ENCODE assay signal across 11 mouse cellular contexts in genomic region chr11:119442199-119442598, GRCm38 (mm10). TPM values are rescaled to one million over a fixed set of nuclear protein-coding genes. Genes with fewer than 3 reads are reported as not detected.
DNase-seq lines count a peak whose midpoint lies in the region; ATAC-seq and TF ChIP-seq lines count a peak whose summit lies in the region.
"Had no signal": no experiment of that assay in that cellular context is flagged by ENCODE, and none has a peak within 500 bp of the region (broad histone marks: within the 10 kb centered on the region; RNA-seq: fewer than 3 reads in every experiment).

No protein-coding gene starts in this region.

- no peak overlapping the region for H3K4me3 ChIP-seq in liver, embryonic 14.5 days (ENCODE audit: insufficient read depth in 1 of 2, low read depth in 2 of 2, low read length in 2 of 2)
- no peak overlapping the region for H3K4me3 ChIP-seq in liver, embryonic 11.5 days (ENCODE audit: low read depth, low read length)
- H3K4me3 ChIP-seq in ES-Bruce4 (ENCODE audit: low read depth, low read length) = no peak overlapping the region
- no peak overlapping the region for H3K4me3 ChIP-seq in stomach, postnatal 0 days (ENCODE audit: low read depth, low read length)
- H3K4me3 ChIP-seq: lung, embryonic 15.5 days had no signal

- no peak overlapping the region for H3K9ac ChIP-seq in liver, embryonic 14.5 days (replicated peaks)
- H3K9ac ChIP-seq in liver, embryonic 11.5 days (ENCODE audit: low read depth, low read length) = no peak overlapping the region
- no peak overlapping the region for H3K9ac ChIP-seq in ES-Bruce4 (ENCODE audit: low read depth, poor library complexity, severe bottlenecking)
- H3K9ac ChIP-seq in stomach, postnatal 0 days (ENCODE audit: low read length) = no peak overlapping the region
- H3K9ac ChIP-seq: lung, embryonic 15.5 days had no signal

- no peak for TF ChIP-seq POLR2A in ES-Bruce4 (IDR thresholded peaks at IDR 0.05; ENCODE audit: insufficient read depth, low read length)

- no peaks in the 10 kb centered on the region for H3K9me3 ChIP-seq in liver, embryonic 14.5 days (ENCODE audit: control insufficient read depth, low read length)
- no peaks in the 10 kb centered on the region for H3K9me3 ChIP-seq in liver, embryonic 11.5 days (ENCODE audit: control insufficient read depth, low read length)
- no peaks in the 10 kb centered on the region for H3K9me3 ChIP-seq in ES-Bruce4 (replicated peaks; ENCODE audit: control insufficient read depth, insufficient read depth, low read length, poor library complexity, severe bottlenecking)
- no peaks in the 10 kb centered on the region for H3K9me3 ChIP-seq in stomach, postnatal 0 days (ENCODE audit: control insufficient read depth, low read length)
- H3K9me3 ChIP-seq: lung, embryonic 15.5 days had no signal

- peak; percentile 46 to 53 for DNase-seq in cerebellum, postnatal 10 days
- no peak for DNase-seq in cerebellum, postnatal 36 days
- no peak for DNase-seq in liver, embryonic 14.5 days (ENCODE audit: low read depth in 3 of 3, low spot score in 3 of 3)
- DNase-seq in liver, embryonic 11.5 days (ENCODE audit: low spot score) = no peak
- no peak for DNase-seq in stomach, postnatal 0 days (ENCODE audit: low spot score)
- no peak for DNase-seq in frontal cortex, postnatal 14 days (ENCODE audit: low spot score in 2 of 2)
- DNase-seq: gastrocnemius, postnatal 10 days had no signal

- WGBS in liver, embryonic 14.5 days (ENCODE audit: insufficient replicate concordance) = 79% methylated on average over 8 of the region's 8 CpGs
- 89% methylated on average over 8 of the region's 8 CpGs for WGBS in liver, embryonic 11.5 days
- 89% methylated on average over 8 of the region's 8 CpGs for WGBS in stomach, postnatal 0 days

- ATAC-seq in liver, embryonic 14.5 days (ENCODE audit: insufficient read depth) = no peak
- ATAC-seq in liver, embryonic 11.5 days (replicated peaks; ENCODE audit: low FRiP score) = no peak
- no peak for ATAC-seq in stomach, postnatal 0 days (ENCODE audit: low FRiP score, low TSS enrichment)
- ATAC-seq in frontal cortex, adult (ENCODE audit: low TSS enrichment) = no peak
- ATAC-seq: hindbrain, embryonic 16.5 days had no signal

- peaks cover 9% of the 10 kb centered on the region for H3K36me3 ChIP-seq in liver, embryonic 14.5 days (replicated peaks; ENCODE audit: control insufficient read depth, insufficient read depth, low read depth)
- peaks cover 7% of the 10 kb centered on the region; the same call in 1 of the 2 replicates for H3K36me3 ChIP-seq in liver, embryonic 11.5 days (ENCODE audit: control insufficient read depth, insufficient read depth, low read length)
- H3K36me3 ChIP-seq in ES-Bruce4 (ENCODE audit: control insufficient read depth, insufficient read depth, low read length, poor library complexity, severe bottlenecking) = no peaks in the 10 kb centered on the region
- peaks cover 40% of the 10 kb centered on the region for H3K36me3 ChIP-seq in stomach, postnatal 0 days (ENCODE audit: control insufficient read depth, insufficient read depth, low read length)

- TF ChIP-seq CTCF in liver, embryonic 14.5 days (IDR thresholded peaks at IDR 0.05; ENCODE audit: low read depth) = peak; percentile 61
- peak; percentile 1 for TF ChIP-seq CTCF in ES-Bruce4 (IDR thresholded peaks at IDR 0.05; ENCODE audit: low read depth, low read length)
- TF ChIP-seq CTCF in stomach, postnatal 0 days (IDR thresholded peaks at IDR 0.05; ENCODE audit: low read depth) = peak; percentile 53

- no peak for TF ChIP-seq EP300 in liver, embryonic 14.5 days (IDR thresholded peaks at IDR 0.05; ENCODE audit: low read depth)
- TF ChIP-seq EP300 in ES-Bruce4 (IDR thresholded peaks at IDR 0.05; ENCODE audit: insufficient read depth, low read depth, low read length) = no peak
- TF ChIP-seq EP300 in stomach, postnatal 0 days (optimal IDR thresholded peaks at IDR 0.05) = no peak

- no peaks in the 10 kb centered on the region for H3K27me3 ChIP-seq in liver, embryonic 14.5 days (ENCODE audit: control insufficient read depth, insufficient read depth, low read length)
- H3K27me3 ChIP-seq in liver, embryonic 11.5 days (replicated peaks; ENCODE audit: control insufficient read depth, insufficient read depth, low read length) = no peaks in the 10 kb centered on the region
- H3K27me3 ChIP-seq in ES-Bruce4 (ENCODE audit: control insufficient read depth, insufficient read depth, low read length, poor library complexity, severe bottlenecking) = no peaks in the 10 kb centered on the region
- H3K27me3 ChIP-seq in stomach, postnatal 0 days (ENCODE audit: control insufficient read depth, insufficient read depth, low read length) = no peaks in the 10 kb centered on the region
- H3K27me3 ChIP-seq: lung, embryonic 15.5 days had no signal

- no peak overlapping the region for H3K27ac ChIP-seq in liver, embryonic 14.5 days
- no peak overlapping the region for H3K27ac ChIP-seq in liver, embryonic 11.5 days (ENCODE audit: low read depth, low read length)
- H3K27ac ChIP-seq in ES-Bruce4 (ENCODE audit: insufficient read depth, low read length) = no peak overlapping the region
- no peak overlapping the region for H3K27ac ChIP-seq in stomach, postnatal 0 days (replicated peaks)
- H3K27ac ChIP-seq: lung, embryonic 15.5 days had no signal

- no peak overlapping the region for H3K4me2 ChIP-seq in liver, embryonic 14.5 days (ENCODE audit: low read depth)
- H3K4me2 ChIP-seq in liver, embryonic 11.5 days = no peak overlapping the region
- H3K4me2 ChIP-seq in stomach, postnatal 0 days (replicated peaks; ENCODE audit: low read depth) = no peak overlapping the region
- H3K4me2 ChIP-seq: lung, embryonic 15.5 days had no signal

- H3K4me1 ChIP-seq in liver, embryonic 14.5 days (replicated peaks; ENCODE audit: control insufficient read depth in 2 of 2, insufficient read depth in 2 of 2, low read length in 1 of 2) = no peaks in the 10 kb centered on the region
- H3K4me1 ChIP-seq in liver, embryonic 11.5 days (replicated peaks; ENCODE audit: control insufficient read depth, insufficient read depth, low read length) = no peaks in the 10 kb centered on the region
- H3K4me1 ChIP-seq in ES-Bruce4 (ENCODE audit: control insufficient read depth, insufficient read depth, low read length) = no peaks in the 10 kb centered on the region
- H3K4me1 ChIP-seq in stomach, postnatal 0 days (replicated peaks; ENCODE audit: control insufficient read depth, insufficient read depth) = no peaks in the 10 kb centered on the region
- H3K4me1 ChIP-seq: lung, embryonic 15.5 days had no signal

RNA-seq across cellular contexts. Expression of gene Endov, which starts 48.9 kb away (rescaled TPM):
- polyA plus RNA-seq in liver, embryonic 14.5 days (2012; rRNA removed) = 3.9 and 4.3 TPM in 2 replicates
- 5.0 and 5.1 TPM in 2 replicates for polyA plus RNA-seq in liver, embryonic 14.5 days (2014; fragmentation: Nextera tagmentation; extraction: Ambion mirVana)
- 13.2 and 14.2 TPM in 2 replicates for polyA plus RNA-seq in liver, embryonic 11.5 days (2014; fragmentation: Nextera tagmentation; extraction: Ambion mirVana)
- 6.5 and 7.7 TPM in 2 replicates for polyA plus RNA-seq in ES-Bruce4 (2011; ENCODE audit: insufficient read depth, insufficient read length, low read depth, missing spikeins)
- polyA plus RNA-seq in stomach, postnatal 0 days (2015; fragmentation: Nextera tagmentation; extraction: Ambion mirVana) = 9.2 and 12.8 TPM in 2 replicates

RNA-seq across cellular contexts. Expression of gene Rnf213, which starts 49.3 kb away (rescaled TPM):
- polyA plus RNA-seq in liver, embryonic 14.5 days (2012; rRNA removed) = 5.4 and 6.5 TPM in 2 replicates
- 4.9 and 5.8 TPM in 2 replicates for polyA plus RNA-seq in liver, embryonic 14.5 days (2014; fragmentation: Nextera tagmentation; extraction: Ambion mirVana)
- polyA plus RNA-seq in liver, embryonic 11.5 days (2014; fragmentation: Nextera tagmentation; extraction: Ambion mirVana) = 7.6 and 8.0 TPM in 2 replicates
- polyA plus RNA-seq in ES-Bruce4 (2011; ENCODE audit: insufficient read depth, insufficient read length, low read depth, missing spikeins) = 22.4 and 23.9 TPM in 2 replicates
- 4.4 and 5.5 TPM in 2 replicates for polyA plus RNA-seq in stomach, postnatal 0 days (2015; fragmentation: Nextera tagmentation; extraction: Ambion mirVana)

Comparison
In these comparisons a context has a peak if more than half of its experiments do, and no peak if none do; other contexts are left out.
1. DNase-seq: peak in cerebellum, postnatal 10 days (2 of 2); none in cerebellum, postnatal 36 days (0 of 2), liver, embryonic 14.5 days (0 of 3), liver, embryonic 11.5 days (single experiment), stomach, postnatal 0 days (single experiment) and frontal cortex, postnatal 14 days (0 of 2).
2. CTCF ChIP-seq: peak in every context shown above with its lines; median percentile 61 in liver, embryonic 14.5 days; 53 in stomach, postnatal 0 days; 1 in ES-Bruce4.